Mouse (Mus musculus) heart, postnatal 0 days (tissue): ENCODE data around the gene Amot.

Experiments used
- CTCF ChIP-seq: IDR thresholded peaks from 2 replicates; pipeline ENCODE4 v1.5.1; 2016; ENCODE audit warnings: antibody characterized with exemption, control low read depth, low read depth
- EP300 ChIP-seq: IDR thresholded peaks from 2 replicates; pipeline ENCODE4 v1.6.1; 2016; ENCODE audit warnings: antibody characterized with exemption, low read depth

DNA sequence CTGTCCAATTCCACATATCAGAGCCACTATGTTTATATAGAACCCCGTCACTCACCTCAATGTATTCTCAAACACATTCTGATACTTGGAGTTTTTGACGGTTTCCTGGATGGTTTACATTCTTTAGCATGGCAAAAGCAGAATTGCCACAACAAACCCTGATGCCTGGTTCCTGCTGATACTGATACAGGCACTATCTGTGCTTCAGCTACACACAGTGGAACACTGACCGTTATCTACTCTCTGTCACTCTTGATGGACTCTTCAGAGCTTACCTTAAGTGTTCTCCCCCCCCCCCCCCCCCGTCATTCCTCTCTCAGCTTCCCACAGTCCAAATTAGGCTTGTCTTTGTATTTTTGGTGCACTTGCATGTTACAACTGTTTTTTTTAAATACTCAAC lies 98.9 kb downstream of the Amot start:
- TF ChIP-seq CTCF (no peak), EP300 (no peak)
